Mouse (Mus musculus): ENCODE measurements around the gene Zfp644. TPM values are rescaled to one million over a fixed set of nuclear protein-coding genes. Genes with fewer than 3 reads are reported as not detected.

Gene Zfp644
- polyA plus RNA-seq, 1 experiment, result 18.6 TPM

DNA sequence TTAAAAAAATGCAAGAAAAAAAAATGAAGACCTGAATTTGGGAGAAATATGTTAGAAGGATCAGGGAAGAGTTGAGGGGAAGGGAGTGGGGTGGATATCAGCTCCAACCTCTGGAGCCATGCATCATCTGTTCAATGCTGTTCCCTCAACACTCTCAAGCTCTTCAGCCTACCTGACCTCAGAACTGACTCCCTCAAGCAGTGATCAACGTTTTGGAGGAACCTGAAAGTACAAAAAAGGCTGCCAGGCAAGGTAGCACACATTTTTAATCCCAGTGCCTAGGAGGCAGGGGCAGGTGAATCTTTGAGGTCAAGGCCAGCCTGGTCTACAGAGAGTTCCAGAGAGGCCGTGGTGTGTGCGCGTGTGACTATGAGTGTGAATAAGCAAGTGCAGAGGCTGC lies 88.3 kb downstream of the Zfp644 start, which contains the start of gene Gm17304:
Gm17304 (plus strand) TSS at position 301 of the 400 bp plus-strand sequence.
- H3K27ac ChIP-seq (ENCODE audit: insufficient read depth, low read depth, low read length), result no peak within 1 kb of the TSS
- peaks cover 7% of the 10 kb centered on the region for H3K4me1 ChIP-seq (ENCODE audit: control insufficient read depth, insufficient read depth, low read length)
- no peak within 1 kb of the TSS for H3K4me3 ChIP-seq (ENCODE audit: insufficient read depth, low read length)
- no peak for TF ChIP-seq CTCF (IDR thresholded peaks at IDR 0.05; ENCODE audit: low read depth, low read length)
- no peak for TF ChIP-seq POLR2A (IDR thresholded peaks at IDR 0.05; ENCODE audit: borderline replicate concordance, low read depth, low read length)

DNA sequence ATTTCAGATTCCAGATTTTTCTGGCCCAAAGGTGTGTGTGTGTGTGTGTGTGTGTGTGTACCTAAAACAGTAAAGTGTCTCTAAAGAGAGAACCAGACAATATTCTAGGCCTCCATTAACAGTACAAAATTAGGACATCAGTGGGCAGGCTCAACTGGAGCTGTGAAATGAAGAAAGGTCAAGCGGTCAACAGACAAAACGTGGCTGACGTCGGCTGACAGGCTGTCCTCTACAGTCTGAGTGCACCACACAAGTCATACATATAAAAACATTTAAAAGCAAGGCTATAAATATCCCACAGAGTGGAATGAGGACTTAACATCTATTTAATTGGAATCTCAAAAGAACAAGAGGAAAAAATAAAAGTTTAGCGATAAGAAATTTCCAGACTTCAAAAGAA lies 90.0 kb downstream of the Zfp644 start:
- no peaks in the 10 kb centered on the region for H3K4me1 ChIP-seq (ENCODE audit: control insufficient read depth, insufficient read depth, low read length)
- TF ChIP-seq POLR2A (IDR thresholded peaks at IDR 0.05; ENCODE audit: borderline replicate concordance, low read depth, low read length), result no peak
- TF ChIP-seq CTCF (IDR thresholded peaks at IDR 0.05; ENCODE audit: low read depth, low read length), result no peak

DNA sequence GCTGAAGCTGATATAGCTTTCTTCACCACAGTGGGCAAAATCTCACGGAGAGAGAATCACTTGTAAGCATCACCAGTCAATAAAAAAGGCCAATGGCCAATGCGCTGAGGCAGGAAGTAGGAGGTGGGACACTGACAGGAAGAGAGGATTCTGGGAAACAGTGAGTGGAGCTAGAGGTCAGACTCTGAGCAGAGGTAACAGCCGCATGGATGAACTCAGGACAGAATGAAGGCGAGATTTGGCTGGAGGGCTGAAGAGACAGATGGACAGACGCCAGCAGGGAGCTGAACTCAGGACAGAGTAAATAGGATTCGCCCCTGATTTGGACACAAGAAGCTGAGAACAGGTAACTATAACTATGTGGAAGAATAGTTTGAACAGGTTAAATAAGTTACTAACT lies 92.0 kb downstream of the Zfp644 start:
- TF ChIP-seq CTCF (IDR thresholded peaks at IDR 0.05; ENCODE audit: low read depth, low read length) (no peak), POLR2A (IDR thresholded peaks at IDR 0.05; ENCODE audit: borderline replicate concordance, low read depth, low read length) (no peak)
- Histone ChIP-seq H3K4me1 (ENCODE audit: control insufficient read depth, insufficient read depth, low read length) (no peaks in the 10 kb centered on the region), H3K27ac (ENCODE audit: insufficient read depth, low read depth, low read length) (no peak overlapping the region), H3K4me3 (ENCODE audit: insufficient read depth, low read length) (no peak overlapping the region)

More for the DNA sequence above, 90.0 kb downstream of the Zfp644 start:
- Histone ChIP-seq H3K27ac (ENCODE audit: insufficient read depth, low read depth, low read length) (no peak overlapping the region), H3K4me3 (ENCODE audit: insufficient read depth, low read length) (no peak overlapping the region)

DNA sequence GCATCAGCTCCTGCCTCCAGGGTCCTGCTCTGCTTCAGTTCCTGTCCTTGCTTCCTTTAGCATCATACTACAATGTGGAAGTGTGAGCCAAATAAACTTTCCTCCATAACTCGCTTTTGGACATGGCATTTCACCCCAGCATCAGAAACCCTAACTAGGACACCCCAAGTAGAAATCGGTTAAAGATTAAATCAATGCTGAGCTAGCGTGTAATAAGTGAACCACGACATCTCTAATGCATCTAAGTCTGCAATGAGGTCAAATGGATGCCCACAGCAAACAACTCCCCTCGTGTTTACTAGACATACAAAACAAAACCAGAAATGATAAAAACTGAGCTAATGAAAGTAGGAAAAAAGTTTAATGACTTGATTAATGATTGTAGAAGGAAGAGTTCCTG lies 92.7 kb downstream of the Zfp644 start:
- Histone ChIP-seq H3K27ac (ENCODE audit: insufficient read depth, low read depth, low read length) (no peak overlapping the region), H3K4me1 (ENCODE audit: control insufficient read depth, insufficient read depth, low read length) (no peaks in the 10 kb centered on the region), H3K4me3 (ENCODE audit: insufficient read depth, low read length) (no peak overlapping the region)
- TF ChIP-seq POLR2A (IDR thresholded peaks at IDR 0.05; ENCODE audit: borderline replicate concordance, low read depth, low read length), result no peak
- no peak for TF ChIP-seq CTCF (IDR thresholded peaks at IDR 0.05; ENCODE audit: low read depth, low read length)

DNA sequence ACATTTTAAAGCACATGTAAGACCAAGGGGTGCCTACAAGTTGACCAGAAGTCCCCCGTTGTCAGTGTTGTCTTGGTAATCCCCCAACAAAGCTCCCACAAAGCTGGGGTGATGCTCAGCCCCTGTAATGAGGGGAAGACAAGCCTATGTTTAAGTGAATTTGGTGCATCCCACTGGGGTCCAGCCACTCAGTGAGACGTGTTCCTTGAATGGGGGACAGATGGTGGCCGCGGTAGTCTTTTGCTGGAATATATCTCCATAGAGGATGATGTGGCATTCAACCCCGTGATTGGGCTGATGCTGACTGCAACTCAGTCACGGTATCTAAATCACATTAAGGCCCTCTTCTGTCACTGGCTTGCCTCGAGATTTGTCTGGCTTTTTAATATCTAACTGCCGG lies 97.6 kb downstream of the Zfp644 start:
- Histone ChIP-seq H3K27ac (ENCODE audit: insufficient read depth, low read depth, low read length) (no peak overlapping the region), H3K4me3 (ENCODE audit: insufficient read depth, low read length) (no peak overlapping the region), H3K4me1 (ENCODE audit: control insufficient read depth, insufficient read depth, low read length) (no peaks in the 10 kb centered on the region)
- TF ChIP-seq CTCF (IDR thresholded peaks at IDR 0.05; ENCODE audit: low read depth, low read length) (no peak), POLR2A (IDR thresholded peaks at IDR 0.05; ENCODE audit: borderline replicate concordance, low read depth, low read length) (no peak)

DNA sequence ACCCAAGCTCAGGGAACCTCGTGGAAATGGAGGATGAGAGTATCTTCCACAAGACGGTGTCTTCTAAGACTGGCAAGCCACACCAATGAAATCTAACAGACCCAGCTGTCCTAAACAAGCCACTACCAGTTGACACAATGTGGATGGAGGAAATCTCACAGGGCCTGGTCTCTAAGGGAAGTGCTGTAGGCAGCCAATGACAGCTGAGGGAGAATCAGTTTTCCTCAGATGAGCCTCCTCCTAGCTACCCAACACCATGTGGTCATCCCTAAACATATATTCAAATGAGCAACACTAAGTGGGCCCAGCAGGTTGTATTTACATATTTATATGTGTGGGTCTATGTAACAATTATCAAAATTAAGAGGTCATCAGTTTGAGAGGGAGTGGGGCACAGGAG lies 99.6 kb downstream of the Zfp644 start:
- no peak for TF ChIP-seq CTCF (IDR thresholded peaks at IDR 0.05; ENCODE audit: low read depth, low read length)
- no peak for TF ChIP-seq POLR2A (IDR thresholded peaks at IDR 0.05; ENCODE audit: borderline replicate concordance, low read depth, low read length)
- Histone ChIP-seq H3K4me3 (ENCODE audit: insufficient read depth, low read length) (no peak overlapping the region), H3K27ac (ENCODE audit: insufficient read depth, low read depth, low read length) (no peak overlapping the region), H3K4me1 (ENCODE audit: control insufficient read depth, insufficient read depth, low read length) (no peaks in the 10 kb centered on the region)

DNA sequence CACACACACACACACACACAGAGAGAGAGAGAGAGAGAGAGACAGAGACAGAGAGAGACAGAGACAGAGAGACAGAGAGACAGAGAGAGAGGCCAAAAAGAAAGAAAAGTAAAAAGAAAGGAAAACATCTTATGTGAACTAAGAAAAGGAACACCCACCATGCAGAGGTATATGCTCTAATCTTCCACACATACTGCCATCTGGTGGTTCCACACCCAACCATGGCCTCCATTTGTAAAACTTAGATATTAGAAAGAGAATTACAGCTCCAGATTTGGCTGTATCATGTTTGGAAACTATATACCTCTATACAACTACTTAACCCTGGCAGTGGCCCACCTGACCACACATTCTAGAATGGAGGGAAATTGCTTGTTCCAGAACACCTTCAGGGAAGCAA lies 102.7 kb downstream of the Zfp644 start:
- Histone ChIP-seq H3K27ac (ENCODE audit: insufficient read depth, low read depth, low read length) (no peak overlapping the region), H3K4me1 (ENCODE audit: control insufficient read depth, insufficient read depth, low read length) (peaks cover 3% of the 10 kb centered on the region; the same call in 1 of the 2 replicates), H3K4me3 (ENCODE audit: insufficient read depth, low read length) (no peak overlapping the region)
- TF ChIP-seq CTCF (IDR thresholded peaks at IDR 0.05; ENCODE audit: low read depth, low read length) (no peak), POLR2A (IDR thresholded peaks at IDR 0.05; ENCODE audit: borderline replicate concordance, low read depth, low read length) (no peak)

DNA sequence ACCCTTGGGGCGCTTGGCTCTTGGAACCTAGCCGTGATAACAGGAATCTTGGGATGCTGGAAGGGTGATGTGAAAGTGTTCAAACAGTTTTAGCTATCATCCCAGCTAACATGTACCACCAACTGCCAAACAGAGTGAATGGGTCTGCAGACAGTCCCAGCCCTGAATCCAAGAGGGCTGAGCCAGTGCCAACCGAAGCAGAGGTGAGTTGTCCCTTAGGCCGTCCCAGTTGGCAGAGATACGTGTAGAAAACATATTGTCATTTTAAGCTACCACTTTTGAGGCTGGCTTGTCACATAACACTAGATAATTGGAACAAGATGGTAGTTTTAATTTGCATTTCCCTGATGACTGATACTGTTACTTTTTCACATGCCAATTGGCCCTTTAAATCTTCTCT lies 106.4 kb downstream of the Zfp644 start:
- TF ChIP-seq POLR2A (IDR thresholded peaks at IDR 0.05; ENCODE audit: borderline replicate concordance, low read depth, low read length) (no peak), CTCF (IDR thresholded peaks at IDR 0.05; ENCODE audit: low read depth, low read length) (no peak)
- peaks cover 8% of the 10 kb centered on the region; the same call in 1 of the 2 replicates for H3K4me1 ChIP-seq (ENCODE audit: control insufficient read depth, insufficient read depth, low read length)
- no peak overlapping the region for H3K4me3 ChIP-seq (ENCODE audit: insufficient read depth, low read length)
- H3K27ac ChIP-seq (ENCODE audit: insufficient read depth, low read depth, low read length), result no peak overlapping the region

DNA sequence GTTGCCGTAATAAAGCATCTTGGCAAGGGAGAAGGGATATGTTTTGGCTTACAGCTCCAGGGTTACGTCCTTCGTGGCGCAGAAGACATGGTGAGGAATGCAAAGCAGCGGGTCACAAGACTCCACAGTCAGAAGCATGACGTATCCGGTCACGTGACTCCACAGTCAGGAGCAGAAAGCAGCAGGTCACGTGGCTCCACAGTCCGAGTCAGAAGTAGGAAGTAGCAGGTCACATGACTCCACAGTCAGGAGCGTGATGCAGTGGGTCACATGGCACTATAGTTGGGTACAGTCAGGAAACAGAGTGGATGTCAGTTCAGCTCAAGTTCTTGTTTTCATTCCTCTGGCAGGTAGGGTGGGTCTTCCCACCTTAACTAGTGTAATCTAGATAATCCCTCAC lies 107.4 kb downstream of the Zfp644 start:
- TF ChIP-seq CTCF (IDR thresholded peaks at IDR 0.05; ENCODE audit: low read depth, low read length) (no peak), POLR2A (IDR thresholded peaks at IDR 0.05; ENCODE audit: borderline replicate concordance, low read depth, low read length) (no peak)
- Histone ChIP-seq H3K4me3 (ENCODE audit: insufficient read depth, low read length) (no peak overlapping the region), H3K27ac (ENCODE audit: insufficient read depth, low read depth, low read length) (peak overlapping the region; percentile 64), H3K4me1 (ENCODE audit: control insufficient read depth, insufficient read depth, low read length) (peaks cover 8% of the 10 kb centered on the region; the same call in 1 of the 2 replicates)

DNA sequence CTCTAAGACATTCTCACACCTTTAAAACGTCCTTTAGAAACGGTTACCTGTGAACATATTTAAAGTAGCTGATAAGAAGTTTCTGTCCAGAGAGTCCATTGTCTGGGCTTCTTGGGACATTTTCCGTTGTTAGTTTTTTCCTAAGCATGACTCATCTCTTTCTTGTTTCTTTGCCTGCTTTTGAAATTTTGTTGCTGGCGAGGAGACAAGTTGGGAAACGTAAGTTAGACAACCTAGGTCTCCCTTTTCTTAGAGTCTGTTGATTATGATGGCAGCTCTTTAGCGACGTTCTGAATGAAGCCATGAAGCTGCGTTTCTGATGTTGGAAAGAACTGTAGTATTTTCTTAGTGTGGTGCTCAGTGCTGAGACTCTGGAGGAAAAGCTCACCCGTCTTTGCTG lies 108.1 kb downstream of the Zfp644 start:
- peak overlapping the region; percentile 64 for H3K27ac ChIP-seq (ENCODE audit: insufficient read depth, low read depth, low read length)
- no peak overlapping the region for H3K4me3 ChIP-seq (ENCODE audit: insufficient read depth, low read length)
- TF ChIP-seq CTCF (IDR thresholded peaks at IDR 0.05; ENCODE audit: low read depth, low read length) (no peak), POLR2A (IDR thresholded peaks at IDR 0.05; ENCODE audit: borderline replicate concordance, low read depth, low read length) (no peak)
- H3K4me1 ChIP-seq (ENCODE audit: control insufficient read depth, insufficient read depth, low read length), result peaks cover 8% of the 10 kb centered on the region; the same call in 1 of the 2 replicates

DNA sequence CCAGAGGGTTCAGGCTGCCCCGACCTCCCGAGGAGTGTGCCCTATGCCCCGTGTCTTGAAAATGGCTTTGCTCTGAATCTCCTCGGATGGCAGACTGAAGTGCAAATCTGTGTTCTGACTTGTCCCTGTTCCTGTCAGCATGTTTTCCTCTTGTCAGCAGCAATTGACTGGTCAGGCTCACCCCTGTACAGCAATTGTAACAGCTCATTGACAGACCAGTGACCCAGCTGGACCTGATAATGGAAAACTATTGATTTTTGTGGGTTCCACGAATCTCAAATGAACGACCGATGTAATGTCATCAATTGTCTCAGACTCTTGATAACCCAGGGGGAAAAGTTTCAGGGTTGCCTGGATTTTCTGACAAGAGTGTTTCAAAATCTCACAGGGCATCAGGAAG lies 116.1 kb downstream of the Zfp644 start:
- no peak for TF ChIP-seq POLR2A (IDR thresholded peaks at IDR 0.05; ENCODE audit: borderline replicate concordance, low read depth, low read length)
- TF ChIP-seq CTCF (IDR thresholded peaks at IDR 0.05; ENCODE audit: low read depth, low read length), result no peak

More for the DNA sequence above, 116.1 kb downstream of the Zfp644 start:
- no peak overlapping the region for H3K27ac ChIP-seq (ENCODE audit: insufficient read depth, low read depth, low read length)
- no peak overlapping the region for H3K4me3 ChIP-seq (ENCODE audit: insufficient read depth, low read length)
- H3K4me1 ChIP-seq (ENCODE audit: control insufficient read depth, insufficient read depth, low read length), result no peaks in the 10 kb centered on the region

Measured in bone marrow macrophage, adult 2 months (primary cell).